Mouse (Mus musculus) liver, embryonic 14.5 days (tissue): ENCODE measurements around the gene Smad3. TPM values are rescaled to one million over a fixed set of nuclear protein-coding genes. Genes with fewer than 3 reads are reported as not detected.
A peak's percentile ranks its signal among the peaks of the same experiment; 100 is the strongest.

Experiments used
- ATAC-seq: fragments of 200-750 bp; cut with Nextera tagmentation; 2 replicates; pipeline ENCODE4 v1.8.0; 2017; ENCODE audit warnings: moderate number of reproducible peaks, mild to moderate bottlenecking, moderate library complexity; ENCODE audit not compliant: insufficient read depth
- DNase-seq, 3 experiments: peaks; one replicate each; pipeline ENCODE4 v3.0.0-alpha.2; 2012 to 2013; ENCODE audit warnings: low read depth in 3 of 3, low spot score in 3 of 3
- H3K27ac ChIP-seq: fragments of 300-500 bp; sonication (generic); 2 replicates; pipeline ENCODE4 v1.5.1; 2014; ENCODE audit warnings: moderate library complexity, mild to moderate bottlenecking, control low read depth, inconsistent platforms
- H3K27me3 ChIP-seq: fragments of 300-500 bp; sonication (generic); 2 replicates; pipeline ENCODE4 v1.6.1; 2014; ENCODE audit warnings: mild to moderate bottlenecking, low read length, moderate library complexity; ENCODE audit not compliant: control insufficient read depth, insufficient read depth
- H3K36me3 ChIP-seq: fragments of 300-500 bp; sonication (generic); replicated peaks from 2 replicates; pipeline ENCODE4 v1.6.1; 2014; ENCODE audit warnings: low read depth; ENCODE audit not compliant: control insufficient read depth, insufficient read depth
- H3K4me1 ChIP-seq, 2 experiments: fragments of 200-500 bp in 1 of 2; fragments of 300-500 bp in 1 of 2; sonication (generic) in 1 of 2; replicated peaks; 2 replicates each; pipeline ENCODE4 v1.6.1; 2012 to 2014; ENCODE audit warnings: antibody characterized with exemption in 1 of 2, inconsistent platforms in 1 of 2, low read length in 1 of 2; ENCODE audit not compliant: control insufficient read depth in 2 of 2, insufficient read depth in 2 of 2
- H3K4me2 ChIP-seq: fragments of 300-500 bp; sonication (generic); 2 replicates; pipeline ENCODE4 v1.6.1; 2014; ENCODE audit warnings: low read depth, mild to moderate bottlenecking, control low read depth, moderate library complexity
- H3K4me3 ChIP-seq, 2 experiments: fragments of 200-500 bp in 1 of 2; fragments of 300-500 bp in 1 of 2; sonication (generic) in 1 of 2; 2 replicates each; pipeline ENCODE4 v1.5.1; 2012 to 2014; ENCODE audit warnings: low read depth in 2 of 2, low read length in 2 of 2, mild to moderate bottlenecking in 2 of 2, control low read depth in 1 of 2, inconsistent platforms in 1 of 2, moderate library complexity in 1 of 2; ENCODE audit not compliant: insufficient read depth in 1 of 2
- H3K9ac ChIP-seq: fragments of 300-500 bp; sonication (generic); replicated peaks from 2 replicates; pipeline ENCODE4 v1.6.1; 2014; ENCODE audit warnings: mild to moderate bottlenecking, control low read depth, moderate library complexity
- H3K9me3 ChIP-seq: fragments of 300-500 bp; sonication (generic); 2 replicates; pipeline ENCODE4 v1.6.1; 2016; ENCODE audit warnings: low read length, mixed read lengths; ENCODE audit not compliant: control insufficient read depth
- CTCF ChIP-seq: IDR thresholded peaks from 2 replicates; pipeline ENCODE4 v1.5.1; 2016; ENCODE audit warnings: antibody characterized with exemption, low read depth, control low read depth
- EP300 ChIP-seq: IDR thresholded peaks from 2 replicates; pipeline ENCODE4 v1.6.1; 2016; ENCODE audit warnings: antibody characterized with exemption, low read depth
- WGBS: fragments of 180-500 bp; shearing (Covaris S2); extraction: QIAGEN DNeasy Blood & Tissue Kit; methylation state at CpG from one replicate; pipeline ENCODE4 v1.1.7; 2014; ENCODE audit not compliant: insufficient replicate concordance; 5-methylcytosine and 5-hydroxymethylcytosine counted together
- polyA plus RNA-seq, 2 experiments: library from polyadenylated mRNA; depleted of rRNA in 1 of 2; stranded (reverse) in 1 of 2; unstranded in 1 of 2; fragments of >200 nt; fragmentation: Nextera tagmentation in 1 of 2; extraction: Ambion mirVana in 1 of 2; gene quantifications; 2 replicates each; pipeline versions ENCODE4 v1.2.1 to v1.2.3; 2012 to 2014

Smad3 gene
- polyA plus RNA-seq, 2 experiments, result 1.7 to 3.2 TPM

DNA sequence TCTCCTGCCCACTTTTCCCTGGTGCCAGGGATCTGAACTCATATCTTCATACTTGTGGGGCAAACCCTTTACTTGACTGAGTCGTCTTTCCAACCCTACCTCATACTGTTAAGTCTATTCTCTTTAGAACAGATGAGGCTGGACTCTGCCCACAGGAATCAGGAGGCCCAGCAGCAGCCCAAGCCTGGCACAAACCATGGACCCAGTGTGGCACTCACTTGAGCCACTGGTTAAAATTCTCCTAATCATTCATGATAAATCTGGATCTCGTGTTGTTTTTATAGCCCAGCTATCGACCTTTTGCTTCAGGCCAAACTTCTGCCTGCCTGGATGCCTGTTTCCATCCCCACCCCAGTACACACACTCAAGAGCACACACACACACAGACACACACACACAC is 26.8 kb upstream of the Smad3 start:
- H3K27ac ChIP-seq, result no peak overlapping the region
- no peaks in the 10 kb centered on the region for H3K27me3 ChIP-seq
- H3K4me2 ChIP-seq, result no peak overlapping the region; the same call in 1 of the 2 replicates
- no peak overlapping the region for H3K9ac ChIP-seq
- ATAC-seq, result no peak
- WGBS, result 65% methylated on average over 3 of the region's 3 CpGs
- no peak overlapping the region for H3K4me3 ChIP-seq
- TF ChIP-seq EP300 (no peak), CTCF (no peak)
- no peaks in the 10 kb centered on the region for H3K9me3 ChIP-seq
- no peaks in the 10 kb centered on the region for H3K36me3 ChIP-seq
- DNase-seq, result no peak
- peaks cover 44 to 62% of the 10 kb centered on the region in 2 experiments for H3K4me1 ChIP-seq

DNA sequence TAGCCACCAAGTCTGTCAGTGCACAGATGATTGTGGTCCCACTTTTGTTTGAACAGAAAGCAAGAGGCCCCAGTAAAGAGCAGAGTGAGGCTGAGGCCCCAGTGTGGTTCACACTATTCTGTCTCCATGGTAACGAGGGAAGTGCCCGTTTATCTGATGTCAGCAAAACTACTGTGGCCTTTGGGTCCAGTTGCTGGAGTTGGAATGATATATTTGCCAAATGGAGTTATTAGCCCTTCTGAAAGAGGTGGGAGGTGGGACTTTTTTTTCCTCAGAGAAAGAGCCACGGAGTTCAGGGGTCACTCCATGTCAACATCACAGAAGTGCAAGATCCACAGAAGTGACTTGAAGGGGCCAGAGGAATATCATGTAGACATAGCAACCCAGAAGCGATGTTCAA is 24.9 kb upstream of the Smad3 start:
- no peaks in the 10 kb centered on the region for H3K36me3 ChIP-seq
- H3K9me3 ChIP-seq, result no peaks in the 10 kb centered on the region
- peak overlapping the region; percentile 67 for H3K27ac ChIP-seq
- H3K4me1 ChIP-seq, result peaks cover 44 to 64% of the 10 kb centered on the region in 2 experiments
- ATAC-seq (peak; percentile 82), DNase-seq (peak; percentile 64 to 69 (median 66))
- no peaks in the 10 kb centered on the region for H3K27me3 ChIP-seq
- peak overlapping the region; percentile 52 for H3K9ac ChIP-seq
- no peak overlapping the region; a peak in 1 of 4 replicates for H3K4me3 ChIP-seq
- 31% methylated on average over 4 of the region's 4 CpGs for WGBS
- TF ChIP-seq EP300 (no peak), CTCF (no peak)
- H3K4me2 ChIP-seq, result peak overlapping the region; percentile 62

DNA sequence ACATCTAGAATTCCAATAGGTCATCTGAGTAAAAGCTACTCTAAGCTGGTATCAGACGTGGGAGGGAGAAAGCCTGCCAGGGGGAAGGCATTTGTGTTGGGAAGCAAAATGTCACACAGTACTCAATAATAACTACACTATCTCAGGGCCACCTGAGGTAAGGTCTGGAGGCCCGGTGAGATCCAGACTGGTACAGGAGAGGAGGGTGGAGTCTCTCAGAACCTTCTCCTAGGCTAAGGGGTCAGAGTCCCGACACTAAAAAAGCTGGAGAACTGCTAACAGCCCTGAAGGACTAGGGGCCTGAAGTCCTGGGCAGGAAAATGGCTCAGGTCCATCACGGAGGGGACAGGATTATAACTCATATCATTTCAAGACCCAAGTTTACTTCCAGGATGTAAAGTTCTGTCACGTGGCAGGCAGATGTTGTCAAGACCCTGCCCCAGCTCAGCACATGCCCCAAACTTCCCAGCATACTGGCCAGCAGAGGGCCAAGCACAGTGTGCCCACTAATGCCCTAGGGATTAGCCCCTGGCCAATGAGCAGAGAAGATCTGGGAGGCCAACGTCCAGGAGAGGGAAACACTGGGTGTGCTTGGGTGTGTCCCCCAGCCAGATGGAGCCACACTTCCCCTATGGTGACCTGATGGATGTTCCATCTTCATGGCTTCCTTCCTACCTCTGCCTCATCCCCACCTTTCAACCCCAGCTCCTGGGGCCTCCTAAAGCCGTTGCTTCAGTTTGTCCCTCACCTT is 24.1 kb upstream of the Smad3 start:
- DNase-seq, result no peak
- H3K9me3 ChIP-seq, result no peaks in the 10 kb centered on the region
- no peak overlapping the region for H3K4me3 ChIP-seq
- peak; percentile 74 for ATAC-seq
- H3K27ac ChIP-seq, result peak overlapping the region; percentile 67
- peak; percentile 60 for TF ChIP-seq CTCF
- no peak for TF ChIP-seq EP300
- H3K9ac ChIP-seq, result peak overlapping the region; percentile 52
- H3K4me2 ChIP-seq, result peak overlapping the region; percentile 62
- no peaks in the 10 kb centered on the region for H3K36me3 ChIP-seq
- H3K27me3 ChIP-seq, result no peaks in the 10 kb centered on the region
- H3K4me1 ChIP-seq, result peaks cover 44 to 64% of the 10 kb centered on the region in 2 experiments
- 48% methylated on average over 7 of the region's 7 CpGs for WGBS

DNA sequence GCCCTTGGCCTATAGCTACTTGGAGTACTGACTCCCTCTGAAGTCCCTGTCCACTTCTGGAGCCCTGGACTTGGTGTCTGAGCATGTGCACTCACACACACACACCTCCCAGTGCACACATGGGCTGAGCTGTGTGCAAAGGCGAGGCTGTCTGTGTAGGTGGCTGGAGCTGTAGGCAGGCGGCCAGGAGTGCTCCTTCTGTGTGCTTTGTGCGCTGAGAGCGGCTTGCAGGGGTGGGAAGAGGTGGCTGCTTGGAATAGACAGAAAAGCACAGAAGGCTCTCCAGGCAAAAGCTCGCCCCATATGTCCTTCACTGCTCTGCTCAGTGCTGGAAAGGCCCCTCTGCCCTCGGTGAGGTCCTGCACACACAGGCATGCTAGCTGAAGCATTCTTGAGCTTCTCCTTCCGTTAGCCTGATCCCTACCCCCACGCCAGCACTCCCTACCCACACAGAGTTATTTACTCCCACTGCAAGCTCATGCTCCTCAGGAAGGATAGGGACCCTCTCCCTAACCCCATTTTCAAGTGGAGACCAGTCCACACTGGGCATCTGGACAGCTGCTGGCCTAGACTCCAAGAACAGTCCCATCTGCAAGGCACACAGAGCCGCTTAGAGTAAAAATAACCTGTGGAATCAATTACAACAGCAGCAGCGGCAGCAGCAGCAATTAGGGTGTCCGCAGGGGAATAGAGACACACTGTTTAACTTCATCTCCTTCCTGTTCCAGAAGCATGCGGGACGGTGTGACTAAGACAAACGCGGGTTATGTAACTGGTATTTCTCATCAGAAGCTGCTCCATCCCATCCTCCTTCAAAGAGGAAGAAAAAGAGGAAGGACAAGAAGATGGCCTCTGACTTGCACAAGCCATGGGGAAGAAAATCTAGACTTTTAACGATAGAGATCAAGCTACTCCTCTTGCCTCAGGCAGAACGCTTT is 22.4 kb upstream of the Smad3 start:
- H3K9me3 ChIP-seq, result no peaks in the 10 kb centered on the region
- no peaks in the 10 kb centered on the region for H3K36me3 ChIP-seq
- H3K4me3 ChIP-seq, result no peak overlapping the region
- no peak for DNase-seq
- no peaks in the 10 kb centered on the region for H3K27me3 ChIP-seq
- no peak for ATAC-seq
- no peak overlapping the region for H3K9ac ChIP-seq
- WGBS, result 36% methylated on average over 17 of the region's 17 CpGs
- H3K27ac ChIP-seq, result no peak overlapping the region
- TF ChIP-seq EP300, result no peak
- no peak for TF ChIP-seq CTCF
- peaks cover 34 to 54% of the 10 kb centered on the region in 2 experiments for H3K4me1 ChIP-seq
- no peak overlapping the region for H3K4me2 ChIP-seq

DNA sequence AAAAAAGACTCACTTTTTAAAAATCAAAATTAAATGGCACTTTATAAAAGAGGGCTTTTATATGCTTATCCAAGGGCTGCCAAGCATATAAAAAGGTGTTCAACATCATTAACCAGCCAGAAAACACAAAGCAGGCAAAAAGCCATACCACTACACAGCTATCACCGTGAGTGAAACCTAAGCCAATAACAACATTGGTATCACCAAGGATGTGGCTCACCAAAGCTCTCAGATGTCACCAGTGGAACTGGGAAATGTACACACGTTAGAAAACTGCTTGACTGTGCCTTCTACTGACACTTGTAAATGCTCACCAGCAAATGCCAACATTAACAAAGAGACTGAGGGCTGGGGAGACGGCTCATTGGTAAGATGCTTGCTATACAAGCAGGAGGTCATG is 18.9 kb upstream of the Smad3 start:
- no peak overlapping the region for H3K27ac ChIP-seq
- 66% methylated on average over 3 of the region's 3 CpGs for WGBS
- H3K9ac ChIP-seq, result no peak overlapping the region
- H3K27me3 ChIP-seq, result no peaks in the 10 kb centered on the region
- DNase-seq (no peak), ATAC-seq (no peak)
- TF ChIP-seq EP300, result no peak
- H3K4me2 ChIP-seq, result no peak overlapping the region
- H3K36me3 ChIP-seq, result no peaks in the 10 kb centered on the region
- no peak overlapping the region for H3K4me3 ChIP-seq
- H3K9me3 ChIP-seq, result no peaks in the 10 kb centered on the region
- H3K4me1 ChIP-seq, result peaks cover 21 to 41% of the 10 kb centered on the region in 2 experiments
